Mouse (Mus musculus) liver, postnatal 0 days (tissue): ENCODE measurements at regions not wholly inside any gene's neighbourhood (a gene's known extent, or its start where the extent isn't known, plus 50 kb on each side); places are given as distances from the start of the nearest gene placed in this dataset.

Source experiments
- CTCF ChIP-seq: sonication (generic); IDR thresholded peaks from 2 replicates; pipeline ENCODE4 v1.5.1; 2016; ENCODE audit warnings: antibody characterized with exemption, low read depth
- EP300 ChIP-seq: IDR thresholded peaks from 2 replicates; pipeline ENCODE4 v1.6.1; 2016; ENCODE audit warnings: antibody characterized with exemption, low read depth, mild to moderate bottlenecking

- TF ChIP-seq CTCF (no peak), EP300 (no peak)
These were observed 211.4 kb downstream of the Mreg start for GRCm38 (mm10) chr1:72000741-72001140.
